Mouse (Mus musculus) embryonic facial prominence, embryonic 15.5 days (tissue): ENCODE results near the gene Nufip1. TPM values are rescaled to one million over a fixed set of nuclear protein-coding genes. Genes with fewer than 3 reads are reported as not detected.

Experiments
- ATAC-seq: fragments of 200-750 bp; cut with Nextera tagmentation; 2 replicates; pipeline ENCODE4 v1.8.0; 2017; ENCODE audit warnings: low read depth, moderate TSS enrichment; ENCODE audit not compliant: insufficient number of reproducible peaks, low FRiP score, low TSS enrichment
- H3K27ac ChIP-seq: fragments of 300-500 bp; sonication (generic); replicated peaks from 2 replicates; pipeline ENCODE4 v1.5.1; 2015; ENCODE audit warnings: mild to moderate bottlenecking, inconsistent platforms
- H3K27me3 ChIP-seq: fragments of 300-500 bp; sonication (generic); 2 replicates; pipeline ENCODE4 v1.6.1; 2015; ENCODE audit warnings: inconsistent platforms
- H3K36me3 ChIP-seq: fragments of 300-500 bp; sonication (generic); 2 replicates; pipeline ENCODE4 v1.6.1; 2015; ENCODE audit warnings: mild to moderate bottlenecking, inconsistent platforms
- H3K4me1 ChIP-seq: fragments of 300-500 bp; sonication (generic); 2 replicates; pipeline ENCODE4 v1.6.1; 2015; ENCODE audit warnings: inconsistent platforms
- H3K4me2 ChIP-seq: fragments of 300-500 bp; sonication (generic); replicated peaks from 2 replicates; pipeline ENCODE4 v1.6.1; 2015; ENCODE audit warnings: mild to moderate bottlenecking, inconsistent platforms
- H3K4me3 ChIP-seq: fragments of 300-500 bp; sonication (generic); replicated peaks from 2 replicates; pipeline ENCODE4 v1.5.1; 2015; ENCODE audit warnings: mild to moderate bottlenecking, inconsistent platforms
- H3K9ac ChIP-seq: fragments of 300-500 bp; sonication (generic); 2 replicates; pipeline ENCODE4 v1.6.1; 2015; ENCODE audit warnings: inconsistent platforms
- H3K9me3 ChIP-seq: fragments of 300-500 bp; sonication (generic); replicated peaks from 2 replicates; pipeline ENCODE4 v1.6.1; 2016; ENCODE audit warnings: inconsistent platforms
- WGBS: fragments of 180-500 bp; shearing (Covaris S2); methylation state at CpG from one replicate; pipeline ENCODE4 v1.1.7; 2015; 5-methylcytosine and 5-hydroxymethylcytosine counted together
- polyA plus RNA-seq: library from polyadenylated mRNA; unstranded; fragments of >200 nt; fragmentation: Nextera tagmentation; extraction: Ambion mirVana; gene quantifications from 2 replicates; pipeline ENCODE4 v1.2.1, GENCODE M21; 2015

Gene Nufip1
- polyA plus RNA-seq, 1 experiment from 2014 or later: 13.1 TPM

DNA sequence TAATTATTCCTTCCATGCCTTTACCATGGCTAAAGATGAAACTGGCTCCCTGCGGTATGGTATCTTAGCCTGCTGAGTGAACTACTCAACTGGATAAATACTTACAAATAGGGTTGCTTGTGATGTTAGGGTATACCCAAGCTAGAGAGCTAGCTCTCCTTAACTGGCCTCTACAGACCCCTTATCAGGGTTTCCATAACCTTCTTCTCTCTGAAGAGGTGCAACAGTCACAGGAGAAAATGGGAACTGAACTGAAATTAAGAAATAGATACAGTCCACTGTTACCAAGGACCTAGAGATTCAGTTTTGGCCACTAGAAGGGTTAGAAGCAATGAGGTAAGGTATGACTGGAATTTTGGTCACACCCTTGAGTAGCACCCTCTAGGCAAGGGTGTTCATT lies 34.6 kb downstream of the Nufip1 start:
- no peak overlapping the region for H3K4me2 ChIP-seq
- no peak overlapping the region for H3K4me3 ChIP-seq
- WGBS: 86% methylated on average over 1 of the region's 1 CpGs
- H3K36me3 ChIP-seq: no peaks in the 10 kb centered on the region
- no peak for ATAC-seq
- H3K27ac ChIP-seq: no peak overlapping the region
- no peaks in the 10 kb centered on the region for H3K9me3 ChIP-seq
- H3K4me1 ChIP-seq: peaks cover 15% of the 10 kb centered on the region
- H3K9ac ChIP-seq: no peak overlapping the region
- H3K27me3 ChIP-seq: no peaks in the 10 kb centered on the region

DNA sequence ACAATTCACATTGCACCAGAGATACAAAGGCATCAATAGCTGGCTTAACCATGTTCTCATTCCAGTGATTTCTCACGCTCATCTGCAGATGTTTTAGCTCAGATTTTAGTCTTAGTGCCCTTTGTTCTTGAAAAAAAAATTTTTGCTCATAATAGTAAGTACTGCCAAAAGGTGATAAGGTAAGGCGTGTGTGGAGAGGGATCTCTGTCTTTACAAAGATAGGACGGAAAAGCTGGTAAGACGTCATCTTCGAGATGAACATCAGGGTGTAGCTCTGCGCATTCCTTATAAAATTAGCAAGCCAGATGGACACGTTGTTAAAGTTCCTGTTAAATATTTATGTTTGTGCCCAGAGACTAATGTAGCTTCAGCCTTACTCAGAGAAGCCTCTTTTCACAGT lies 35.2 kb downstream of the Nufip1 start:
- no peak for ATAC-seq
- Histone ChIP-seq H3K9ac (no peak overlapping the region), H3K9me3 (no peaks in the 10 kb centered on the region), H3K27me3 (no peaks in the 10 kb centered on the region), H3K4me2 (no peak overlapping the region), H3K4me1 (peaks cover 21% of the 10 kb centered on the region), H3K27ac (no peak overlapping the region), H3K4me3 (no peak overlapping the region), H3K36me3 (no peaks in the 10 kb centered on the region)
- WGBS: 50% methylated on average over 7 of the region's 7 CpGs

DNA sequence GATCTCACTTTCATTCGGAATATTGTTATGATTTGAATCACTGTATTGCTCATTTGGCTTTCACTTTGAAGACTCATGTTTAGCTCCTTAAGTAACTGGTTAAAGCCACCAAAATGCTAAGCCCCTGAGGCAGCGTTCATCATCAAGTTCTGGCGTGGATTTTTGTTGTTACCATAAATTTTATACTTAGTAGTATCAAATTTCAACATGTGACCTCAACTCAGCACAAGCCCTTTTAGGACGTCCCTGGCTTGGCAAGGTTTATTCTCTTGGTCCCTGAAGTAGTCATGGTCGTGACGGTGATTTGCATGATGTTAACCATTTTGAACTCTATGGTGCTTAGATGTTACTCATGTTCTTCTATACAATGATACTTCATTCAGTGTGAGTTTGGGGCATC lies 36.4 kb downstream of the Nufip1 start:
- ATAC-seq: no peak
- Histone ChIP-seq H3K27ac (no peak overlapping the region), H3K9ac (no peak overlapping the region), H3K4me3 (no peak overlapping the region), H3K4me1 (peaks cover 26% of the 10 kb centered on the region), H3K27me3 (no peaks in the 10 kb centered on the region), H3K4me2 (no peak overlapping the region), H3K36me3 (no peaks in the 10 kb centered on the region), H3K9me3 (no peaks in the 10 kb centered on the region)
- WGBS: 34% methylated on average over 6 of the region's 6 CpGs

DNA sequence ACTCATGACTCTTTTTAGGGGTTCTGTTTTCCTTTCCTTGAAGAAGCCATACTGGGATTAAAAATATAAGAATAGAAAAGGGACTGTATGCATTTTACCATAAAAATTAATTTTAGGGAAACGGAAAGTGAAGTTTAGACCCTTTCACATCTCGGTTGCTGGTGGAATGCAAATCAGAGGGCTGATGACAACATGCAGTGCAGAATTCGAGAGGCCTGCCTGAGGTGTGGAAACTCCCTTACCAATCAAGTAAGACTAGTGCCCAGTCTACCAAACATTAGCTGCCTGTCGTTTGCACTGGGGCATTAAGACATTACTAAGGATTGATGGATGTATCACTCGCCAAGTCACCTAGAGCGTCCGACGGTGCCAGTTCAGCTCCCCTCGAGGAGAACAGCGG lies 37.6 kb downstream of the Nufip1 start:
- no peak for ATAC-seq
- H3K9me3 ChIP-seq: no peaks in the 10 kb centered on the region
- no peak overlapping the region for H3K4me3 ChIP-seq
- H3K27me3 ChIP-seq: no peaks in the 10 kb centered on the region
- H3K27ac ChIP-seq: no peak overlapping the region
- H3K9ac ChIP-seq: no peak overlapping the region
- WGBS: 74% methylated on average over 10 of the region's 10 CpGs
- H3K4me2 ChIP-seq: no peak overlapping the region
- H3K36me3 ChIP-seq: no peaks in the 10 kb centered on the region
- peaks cover 33% of the 10 kb centered on the region for H3K4me1 ChIP-seq

DNA sequence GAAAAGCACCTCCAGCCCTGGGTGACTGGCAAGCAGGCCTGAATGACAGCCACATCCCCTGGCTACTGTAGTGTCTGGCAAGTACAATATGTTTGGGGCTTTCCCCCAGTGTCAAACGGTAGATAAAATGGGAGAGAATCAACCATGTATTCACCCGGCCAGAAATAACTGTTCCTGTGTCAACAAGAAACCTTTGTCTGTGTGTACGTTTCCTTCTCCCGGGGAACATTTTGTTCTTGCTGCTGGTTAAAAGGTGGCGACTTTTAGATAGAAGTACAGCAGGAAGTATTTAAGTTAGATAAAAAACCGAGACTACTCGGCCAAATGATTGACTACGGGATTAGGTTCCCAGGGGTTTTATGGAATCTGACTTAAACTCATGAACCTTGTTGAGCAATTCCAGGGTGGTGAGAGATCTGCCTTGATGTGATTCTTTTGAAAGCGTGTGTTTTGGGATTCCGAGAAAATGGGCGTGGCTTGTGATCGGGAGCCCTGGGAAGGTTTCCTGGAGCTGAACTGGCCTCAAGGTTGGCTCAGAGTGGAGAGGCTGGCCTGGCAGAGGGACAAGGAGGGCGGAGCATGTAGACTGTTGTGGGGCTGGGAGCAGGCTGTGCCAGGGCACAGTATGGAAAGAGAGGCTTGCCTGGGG lies 39.0 kb downstream of the Nufip1 start:
- no peaks in the 10 kb centered on the region for H3K9me3 ChIP-seq
- H3K4me1 ChIP-seq: peaks cover 35% of the 10 kb centered on the region
- H3K36me3 ChIP-seq: no peaks in the 10 kb centered on the region
- ATAC-seq: peak; percentile 52; the same call in 1 of the 2 replicates
- peak overlapping the region; percentile 23 for H3K4me3 ChIP-seq
- H3K4me2 ChIP-seq: peak overlapping the region; percentile 41
- H3K27me3 ChIP-seq: no peaks in the 10 kb centered on the region
- no peak overlapping the region for H3K9ac ChIP-seq
- WGBS: 14% methylated on average over 13 of the region's 13 CpGs
- H3K27ac ChIP-seq: peak overlapping the region; percentile 44

DNA sequence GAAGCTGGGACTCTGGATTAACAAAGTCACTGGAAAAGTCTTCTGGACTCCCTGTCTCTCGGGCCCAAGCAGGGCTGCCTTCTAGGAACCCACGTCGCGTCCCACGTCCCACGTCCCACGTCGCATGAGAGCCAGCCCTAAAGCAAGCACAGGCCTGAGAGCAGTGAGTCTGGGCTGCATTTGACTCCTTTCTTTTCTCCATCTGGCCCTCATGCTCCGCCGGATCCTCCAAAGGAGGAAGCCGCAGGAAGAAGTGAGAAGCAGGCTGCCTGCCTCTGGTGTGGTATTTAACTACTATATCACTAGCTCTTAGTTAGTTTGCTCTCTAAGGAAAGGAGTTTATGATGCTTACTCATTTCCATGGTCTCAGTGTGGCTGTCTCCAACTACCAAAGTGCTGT lies 39.8 kb downstream of the Nufip1 start:
- H3K9ac ChIP-seq: no peak overlapping the region
- H3K9me3 ChIP-seq: no peaks in the 10 kb centered on the region
- H3K4me1 ChIP-seq: peaks cover 35% of the 10 kb centered on the region
- 0 out of 2 replicates have a peak overlapping the region, but pooled peaks have one; percentile 28 for H3K27ac ChIP-seq
- peak overlapping the region; percentile 41; the same call in 1 of the 2 replicates for H3K4me2 ChIP-seq
- no peaks in the 10 kb centered on the region for H3K27me3 ChIP-seq
- ATAC-seq: no peak
- H3K36me3 ChIP-seq: no peaks in the 10 kb centered on the region
- no peak overlapping the region for H3K4me3 ChIP-seq
- 80% methylated on average over 11 of the region's 11 CpGs for WGBS

DNA sequence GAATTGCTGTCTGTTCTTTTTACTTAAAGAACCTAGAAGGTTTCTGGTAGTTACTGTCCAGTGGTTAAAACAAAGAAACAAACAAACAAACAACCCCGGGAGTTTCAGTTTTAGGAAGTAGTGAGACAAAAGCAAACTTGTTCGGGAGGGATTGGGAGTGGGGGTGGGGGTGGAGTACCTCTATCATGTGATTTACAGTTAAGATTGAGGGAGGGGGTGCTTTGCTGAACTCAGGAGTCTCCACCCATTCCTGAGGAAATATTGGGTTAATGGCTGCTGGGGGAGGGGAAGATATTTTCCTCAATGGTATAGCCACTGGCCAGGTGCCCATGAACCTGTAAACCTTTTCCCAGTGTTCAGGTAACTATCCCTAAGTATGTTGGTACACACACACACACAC lies 40.3 kb downstream of the Nufip1 start:
- Histone ChIP-seq H3K27me3 (no peaks in the 10 kb centered on the region), H3K27ac (no peak overlapping the region), H3K9ac (no peak overlapping the region), H3K9me3 (no peaks in the 10 kb centered on the region), H3K4me3 (no peak overlapping the region), H3K36me3 (no peaks in the 10 kb centered on the region), H3K4me1 (peaks cover 35% of the 10 kb centered on the region), H3K4me2 (no peak overlapping the region)
- WGBS: 69% methylated on average over 2 of the region's 2 CpGs
- ATAC-seq: no peak

DNA sequence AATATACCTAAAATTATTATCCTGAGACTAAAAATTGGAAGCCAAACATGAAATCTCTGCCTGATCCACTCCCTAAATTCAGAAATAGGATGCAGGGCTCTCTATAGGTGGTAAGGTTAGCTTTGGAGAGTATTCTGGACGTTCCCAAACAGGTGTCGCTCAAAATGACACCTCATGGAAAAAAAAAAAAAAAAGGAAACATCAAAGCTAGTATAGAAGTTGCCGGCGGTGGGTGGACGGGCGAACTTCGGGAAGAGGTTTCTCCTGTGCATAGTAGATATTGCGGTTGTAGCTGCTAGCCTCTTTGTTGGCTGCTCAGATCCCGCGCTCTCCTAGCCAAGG lies 41.1 kb downstream of the Nufip1 start:
- H3K4me1 ChIP-seq: peaks cover 35% of the 10 kb centered on the region
- H3K36me3 ChIP-seq: no peaks in the 10 kb centered on the region
- H3K27me3 ChIP-seq: no peaks in the 10 kb centered on the region
- H3K4me2 ChIP-seq: peak overlapping the region; percentile 60
- H3K27ac ChIP-seq: peak overlapping the region; percentile 99
- no peak for ATAC-seq
- no peaks in the 10 kb centered on the region for H3K9me3 ChIP-seq
- peak overlapping the region; percentile 70; the same call in 1 of the 2 replicates for H3K9ac ChIP-seq
- H3K4me3 ChIP-seq: peak overlapping the region; percentile 71
- 2% methylated on average over 10 of the region's 10 CpGs for WGBS

DNA sequence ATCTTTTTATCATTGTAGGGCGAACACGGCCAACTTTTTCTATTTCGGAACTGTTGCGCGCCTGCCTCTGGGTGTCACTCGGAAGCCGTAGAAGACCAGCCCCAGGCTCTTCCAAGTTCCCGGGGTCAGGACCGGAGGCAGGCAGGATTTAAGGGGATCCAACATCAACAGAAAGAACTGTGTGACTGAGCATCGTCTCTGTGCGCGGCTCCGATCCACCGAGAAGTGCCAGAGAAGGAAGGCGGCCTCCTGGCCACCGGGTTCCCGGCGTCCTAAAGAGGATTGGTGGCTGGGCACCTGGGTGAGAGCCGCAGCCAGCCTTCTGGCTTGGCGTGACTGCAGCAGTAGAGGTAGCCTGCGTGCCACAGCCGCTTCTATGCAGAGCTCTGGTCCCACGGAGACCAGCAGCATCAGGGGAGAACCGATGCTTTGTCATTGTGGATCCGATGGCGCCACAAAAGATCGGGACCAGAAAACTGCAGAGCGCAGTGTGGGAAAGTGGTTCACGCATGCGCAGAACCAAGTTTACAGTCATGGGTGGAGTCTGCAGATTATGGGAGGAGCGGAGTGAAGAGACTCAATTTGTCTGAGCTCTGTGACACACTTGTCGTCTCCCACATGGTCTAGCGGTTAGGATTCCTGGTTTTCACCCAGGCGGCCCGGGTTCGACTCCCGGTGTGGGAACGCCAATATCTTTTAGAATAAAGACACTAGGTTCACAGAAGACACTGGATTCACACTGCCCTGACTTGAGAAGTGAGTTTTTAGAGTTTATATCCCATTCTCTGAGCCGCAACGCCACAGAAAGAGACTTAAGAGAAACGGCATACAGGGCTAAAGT lies 41.7 kb downstream of the Nufip1 start:
- Histone ChIP-seq H3K9me3 (no peaks in the 10 kb centered on the region), H3K4me2 (peak overlapping the region; percentile 60), H3K9ac (peak overlapping the region; percentile 70), H3K4me3 (peak overlapping the region; percentile 71), H3K27ac (peak overlapping the region; percentile 99), H3K4me1 (peaks cover 36% of the 10 kb centered on the region), H3K27me3 (no peaks in the 10 kb centered on the region), H3K36me3 (no peaks in the 10 kb centered on the region)
- peak; percentile 92 for ATAC-seq
- WGBS: under 1% methylated on average over 41 of the region's 41 CpGs

DNA sequence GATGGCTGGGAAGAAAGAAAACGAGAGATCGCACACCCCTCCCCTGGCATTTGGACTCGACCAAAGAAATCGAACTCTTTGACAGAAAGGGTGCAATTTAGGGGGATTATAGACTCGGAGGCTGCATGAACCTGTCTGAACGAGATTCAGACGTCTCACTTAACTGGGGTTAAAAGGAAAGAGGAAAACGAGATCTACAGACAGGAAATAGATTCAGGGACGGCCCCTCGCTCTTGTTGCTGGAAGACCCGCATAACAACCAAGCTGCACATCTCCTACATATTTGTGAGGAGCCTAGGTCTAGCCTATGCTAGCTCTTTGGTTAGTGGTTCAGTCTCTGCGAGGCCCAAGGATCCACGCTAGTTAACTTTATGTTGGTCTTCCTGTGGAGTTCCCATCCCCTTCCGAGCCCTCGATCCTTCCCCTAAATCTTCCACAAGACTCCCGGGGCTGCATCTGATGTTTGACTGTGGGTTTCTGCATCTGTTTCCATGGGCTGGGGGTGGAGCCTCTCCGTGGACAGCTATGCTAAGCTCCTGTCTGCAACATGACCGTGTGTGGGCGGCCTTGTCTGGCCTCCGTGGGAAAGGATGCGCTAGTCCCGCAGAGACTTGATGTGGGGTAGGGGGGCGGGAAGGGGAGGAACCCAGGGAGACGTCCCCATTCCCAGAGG lies 42.4 kb downstream of the Nufip1 start:
- WGBS: 2% methylated on average over 24 of the region's 24 CpGs
- Histone ChIP-seq H3K4me1 (peaks cover 36% of the 10 kb centered on the region), H3K9ac (peak overlapping the region; percentile 19; the same call in 1 of the 2 replicates), H3K27me3 (no peaks in the 10 kb centered on the region), H3K27ac (peak overlapping the region; percentile 99), H3K4me3 (peak overlapping the region; percentile 71), H3K9me3 (no peaks in the 10 kb centered on the region), H3K36me3 (no peaks in the 10 kb centered on the region), H3K4me2 (peak overlapping the region; percentile 60)
- ATAC-seq: no peak; the same call in 1 of the 2 replicates

DNA sequence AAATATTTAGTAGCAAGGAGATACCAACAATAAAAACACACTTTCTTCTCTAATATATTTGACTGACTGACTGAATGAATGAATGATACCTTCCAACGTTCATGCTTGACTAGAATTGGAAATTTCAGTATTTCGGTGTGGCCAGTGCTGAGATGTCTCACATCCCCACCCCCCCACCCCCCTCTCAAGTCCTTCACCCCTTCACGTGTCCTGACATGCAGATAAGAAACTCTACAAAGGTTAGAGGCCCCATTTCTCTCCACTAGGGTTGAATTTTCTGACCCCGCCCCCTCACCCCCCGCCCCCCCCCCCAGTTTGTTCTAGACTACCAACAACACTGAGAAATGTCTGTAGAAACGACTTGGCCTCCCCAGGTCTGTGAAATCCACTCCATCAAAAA lies 43.1 kb downstream of the Nufip1 start:
- H3K27me3 ChIP-seq: no peaks in the 10 kb centered on the region
- 21% methylated on average over 6 of the region's 6 CpGs for WGBS
- H3K4me2 ChIP-seq: peak overlapping the region; percentile 60
- H3K27ac ChIP-seq: no peak overlapping the region
- H3K4me1 ChIP-seq: peaks cover 39% of the 10 kb centered on the region
- H3K9ac ChIP-seq: no peak overlapping the region
- no peaks in the 10 kb centered on the region for H3K9me3 ChIP-seq
- ATAC-seq: no peak
- no peak overlapping the region for H3K4me3 ChIP-seq
- H3K36me3 ChIP-seq: no peaks in the 10 kb centered on the region
